Mouse (Mus musculus) kidney, embryonic 14.5 days (tissue): ENCODE data around the gene Cul7. TPM values are rescaled to one million over a fixed set of nuclear protein-coding genes. Genes with fewer than 3 reads are reported as not detected.

Source experiments
- ATAC-seq: fragments of 200-750 bp; cut with Nextera tagmentation; 2 replicates; pipeline ENCODE4 v1.8.0; 2017; ENCODE audit warnings: moderate number of reproducible peaks, mild to moderate bottlenecking, moderate TSS enrichment, moderate library complexity; ENCODE audit not compliant: low FRiP score, low TSS enrichment
- H3K27ac ChIP-seq: fragments of 300-500 bp; sonication (generic); 2 replicates; pipeline ENCODE4 v1.5.1; 2014; ENCODE audit warnings: low read depth, mild to moderate bottlenecking, low read length, moderate library complexity, mixed read lengths
- H3K27me3 ChIP-seq: fragments of 300-500 bp; sonication (generic); 2 replicates; pipeline ENCODE4 v1.6.1; 2014; ENCODE audit warnings: mild to moderate bottlenecking, low read length; ENCODE audit not compliant: control insufficient read depth, insufficient read depth
- H3K36me3 ChIP-seq: fragments of 300-500 bp; sonication (generic); 2 replicates; pipeline ENCODE4 v1.6.1; 2014; ENCODE audit warnings: low read length, mixed read lengths; ENCODE audit not compliant: control insufficient read depth, insufficient read depth
- H3K4me1 ChIP-seq: fragments of 300-500 bp; sonication (generic); 2 replicates; pipeline ENCODE4 v1.6.1; 2014; ENCODE audit warnings: low read length, mixed read lengths; ENCODE audit not compliant: control insufficient read depth, insufficient read depth
- H3K4me2 ChIP-seq: fragments of 300-500 bp; sonication (generic); replicated peaks from 2 replicates; pipeline ENCODE4 v1.6.1; 2014; ENCODE audit warnings: low read depth, mild to moderate bottlenecking, low read length
- H3K4me3 ChIP-seq: fragments of 300-500 bp; sonication (generic); 2 replicates; pipeline ENCODE4 v1.5.1; 2014; ENCODE audit warnings: mild to moderate bottlenecking, low read length
- H3K9ac ChIP-seq: fragments of 300-500 bp; sonication (generic); 2 replicates; pipeline ENCODE4 v1.6.1; 2014; ENCODE audit warnings: low read depth, mild to moderate bottlenecking, low read length, moderate library complexity
- H3K9me3 ChIP-seq: fragments of 300-500 bp; sonication (generic); 2 replicates; pipeline ENCODE4 v1.6.1; 2016; ENCODE audit warnings: low read length; ENCODE audit not compliant: control insufficient read depth
- WGBS: fragments of 180-500 bp; shearing (Covaris S2); extraction: QIAGEN DNeasy Blood & Tissue Kit; methylation state at CpG from one replicate; pipeline ENCODE4 v1.1.7; 2014; 5-methylcytosine and 5-hydroxymethylcytosine counted together
- polyA plus RNA-seq: library from polyadenylated mRNA; unstranded; fragments of >200 nt; fragmentation: Nextera tagmentation; extraction: Ambion mirVana; gene quantifications from 2 replicates; pipeline ENCODE4 v1.2.1, GENCODE M21; 2014

Gene Cul7
- polyA plus RNA-seq, 1 experiment from 2014 or later, result 42.6 TPM

DNA sequence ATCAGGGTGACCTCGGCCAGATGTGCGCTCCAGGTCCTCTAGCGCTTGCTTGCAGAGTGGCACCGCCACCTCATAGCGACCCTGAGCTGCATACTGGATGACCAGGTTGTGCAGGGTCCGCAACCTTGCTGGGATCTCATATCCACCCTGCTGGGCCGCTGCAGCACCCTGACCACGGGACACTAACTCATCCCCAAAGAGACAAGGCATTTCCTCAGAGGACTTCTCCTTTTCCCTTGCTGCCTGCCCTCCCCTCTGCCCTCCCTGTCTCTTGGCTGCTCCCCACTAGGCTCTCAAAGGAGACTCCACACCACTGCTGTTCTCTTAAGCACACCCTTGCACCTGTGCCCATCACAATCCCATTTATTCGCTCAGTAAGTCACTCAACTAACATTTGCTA is 10.2 kb upstream of the Cul7 start:
- no peak overlapping the region for H3K4me3 ChIP-seq
- ATAC-seq, result no peak
- peaks cover 27% of the 10 kb centered on the region for H3K36me3 ChIP-seq
- no peak overlapping the region for H3K4me2 ChIP-seq
- no peak overlapping the region for H3K27ac ChIP-seq
- H3K27me3 ChIP-seq, result no peaks in the 10 kb centered on the region
- WGBS, result 55% methylated on average over 9 of the region's 9 CpGs
- H3K9me3 ChIP-seq, result no peaks in the 10 kb centered on the region
- H3K4me1 ChIP-seq, result peaks cover 14% of the 10 kb centered on the region
- no peak overlapping the region for H3K9ac ChIP-seq

DNA sequence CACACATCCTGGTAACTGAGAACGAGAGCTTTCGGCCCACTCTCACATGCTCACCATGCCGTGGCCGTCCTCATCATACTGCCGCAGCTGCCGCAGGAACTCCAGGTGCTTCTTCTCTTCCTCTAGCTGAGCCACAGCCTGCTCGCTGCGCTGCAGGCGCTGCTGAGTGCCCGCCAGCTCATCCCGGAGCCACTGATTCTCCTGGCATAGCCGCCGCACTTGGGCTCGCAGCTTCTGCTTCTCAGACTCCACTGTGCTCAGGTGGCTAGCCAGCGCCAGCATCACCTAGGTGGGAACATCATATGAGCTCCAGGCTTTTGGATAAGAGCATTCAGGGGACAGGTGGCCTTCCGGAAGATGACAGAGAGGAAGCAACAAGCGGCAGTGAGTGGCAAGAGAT is 8.1 kb upstream of the Cul7 start:
- Histone ChIP-seq H3K9me3 (no peaks in the 10 kb centered on the region), H3K9ac (no peak overlapping the region), H3K4me2 (no peak overlapping the region), H3K4me3 (no peak overlapping the region), H3K36me3 (peaks cover 20% of the 10 kb centered on the region; the same call in 1 of the 2 replicates), H3K27ac (no peak overlapping the region), H3K27me3 (no peaks in the 10 kb centered on the region), H3K4me1 (peaks cover 21% of the 10 kb centered on the region)
- no peak for ATAC-seq
- 95% methylated on average over 17 of the region's 17 CpGs for WGBS

DNA sequence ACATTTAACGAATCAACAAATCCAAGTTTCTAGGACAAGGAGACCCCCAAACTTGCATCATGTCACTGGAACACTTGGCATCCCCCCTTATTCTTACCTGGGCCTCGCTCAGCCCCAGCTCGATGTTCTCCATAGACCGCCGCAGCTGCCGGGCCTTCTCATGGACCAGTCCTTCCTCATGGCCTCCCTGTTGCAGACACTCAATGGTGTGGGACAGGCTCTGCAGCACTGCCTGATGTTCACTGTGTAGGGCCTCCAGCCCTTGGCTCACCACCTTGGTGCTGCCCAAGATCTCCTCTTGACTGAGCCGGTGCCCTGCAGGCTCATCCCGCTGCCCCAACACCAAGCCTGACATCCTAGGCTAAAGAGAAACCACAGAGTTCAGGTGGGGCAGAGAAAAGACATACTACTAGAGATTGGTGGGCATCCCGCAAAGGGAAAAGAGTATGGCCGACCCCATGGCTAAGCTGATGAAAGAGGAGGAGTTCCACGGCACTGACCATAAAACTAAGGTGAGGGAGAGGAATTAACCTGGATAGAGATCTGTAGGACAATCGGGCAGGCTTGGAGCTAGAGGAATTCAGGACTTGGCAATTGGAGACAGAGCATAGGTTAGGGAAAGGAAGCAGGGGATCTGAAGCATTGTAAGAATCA is 5.9 kb upstream of the Cul7 start:
- H3K27ac ChIP-seq, result 0 out of 2 replicates have a peak overlapping the region, but pooled peaks have one; percentile 76
- H3K27me3 ChIP-seq, result no peaks in the 10 kb centered on the region
- peak overlapping the region; percentile 81; the same call in 1 of the 2 replicates for H3K9ac ChIP-seq
- no peaks in the 10 kb centered on the region for H3K9me3 ChIP-seq
- no peak for ATAC-seq
- H3K4me3 ChIP-seq, result peak overlapping the region; percentile 75
- H3K36me3 ChIP-seq, result peaks cover 30% of the 10 kb centered on the region; the same call in 1 of the 2 replicates
- H3K4me2 ChIP-seq, result peak overlapping the region; percentile 95
- WGBS, result 82% methylated on average over 12 of the region's 12 CpGs
- H3K4me1 ChIP-seq, result peaks cover 21% of the 10 kb centered on the region

DNA sequence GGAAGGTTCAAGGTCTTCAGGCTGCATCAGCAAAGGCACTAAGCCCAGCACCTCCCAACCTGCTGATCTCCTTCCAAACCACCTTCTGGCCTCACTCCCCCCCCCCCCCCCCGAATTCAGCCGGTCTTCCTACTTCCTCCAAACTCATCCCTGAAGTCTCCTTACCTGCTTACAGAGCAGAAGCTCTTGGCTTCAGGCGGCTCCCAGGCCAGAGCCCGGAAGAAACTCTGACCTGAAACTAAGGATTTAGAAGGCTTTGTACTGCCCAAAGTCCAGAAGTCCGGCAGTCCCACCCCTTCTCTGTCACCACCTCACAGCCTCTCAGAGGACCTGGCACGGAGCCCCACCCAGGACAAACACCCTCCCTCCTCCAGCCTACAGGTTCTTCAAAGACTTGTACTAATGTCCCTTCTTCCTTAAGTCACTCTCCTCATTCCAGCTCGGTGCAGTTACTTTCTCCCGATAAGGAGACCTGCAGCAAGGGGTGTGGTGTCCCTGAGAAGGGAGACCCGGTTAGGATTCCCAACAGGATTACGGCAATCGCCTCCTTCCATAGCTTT is 5.1 kb upstream of the Cul7 start:
- Histone ChIP-seq H3K27me3 (no peaks in the 10 kb centered on the region), H3K4me1 (peaks cover 19% of the 10 kb centered on the region), H3K4me3 (peak overlapping the region; percentile 75), H3K36me3 (peaks cover 29% of the 10 kb centered on the region; the same call in 1 of the 2 replicates), H3K27ac (peak overlapping the region; percentile 76), H3K9me3 (no peaks in the 10 kb centered on the region), H3K9ac (peak overlapping the region; percentile 81), H3K4me2 (peak overlapping the region; percentile 95)
- ATAC-seq, result no peak
- 7% methylated on average over 11 of the region's 11 CpGs for WGBS

DNA sequence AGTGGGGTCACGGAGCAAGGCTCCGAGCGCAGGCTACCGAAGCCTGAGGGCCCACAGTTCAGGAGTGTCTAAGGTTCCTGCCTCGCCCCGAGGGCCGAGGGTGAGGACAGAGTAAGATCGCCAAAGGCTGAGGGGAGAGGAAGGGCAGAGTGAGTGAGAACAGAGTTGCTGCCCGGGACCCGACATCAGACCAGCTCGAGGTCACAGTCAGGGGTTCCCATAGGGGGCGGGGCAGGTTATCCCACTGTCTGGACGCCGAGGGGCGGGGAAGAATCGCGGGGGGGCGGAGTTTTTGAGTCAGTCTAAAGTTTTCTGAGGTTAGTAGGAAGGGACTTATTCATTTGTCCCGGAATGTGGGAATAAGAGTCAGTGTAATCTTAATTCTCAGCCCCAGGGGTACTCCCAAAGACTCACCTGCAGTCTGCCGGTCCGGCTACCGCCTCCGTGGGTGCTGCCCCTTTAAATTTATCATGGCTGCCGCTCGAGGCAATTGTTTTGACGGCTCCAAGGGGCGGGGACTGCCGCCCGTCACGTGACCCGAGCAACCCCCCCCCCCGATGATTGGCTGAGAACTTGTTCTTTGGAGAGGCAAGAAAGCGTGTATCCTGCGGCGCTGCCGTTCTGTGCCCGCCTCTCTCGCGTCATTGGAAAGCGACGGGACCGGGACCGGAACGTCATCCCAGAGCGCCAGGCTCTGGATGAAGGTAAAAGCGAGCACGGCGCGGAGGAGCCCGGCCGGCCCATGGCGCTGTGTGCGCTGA is 4.4 kb upstream of the Cul7 start, which contains the start of the genes Klc4 and Mrpl2:
Gene Klc4, minus strand, starts transcription at position 462 of the 761 bp plus-strand sequence.
Gene Mrpl2, plus strand, starts transcription at position 669 of the 761 bp plus-strand sequence.
- H3K9me3 ChIP-seq, result no peaks in the 10 kb centered on the region
- peak; percentile 69 for ATAC-seq
- peak within 1 kb of the TSS; percentile 75 for H3K4me3 ChIP-seq
- H3K27me3 ChIP-seq, result no peaks in the 10 kb centered on the region
- H3K36me3 ChIP-seq, result peaks cover 23% of the 10 kb centered on the region; the same call in 1 of the 2 replicates
- peak within 1 kb of the TSS; percentile 95 for H3K4me2 ChIP-seq
- 1% methylated on average over 53 of the region's 53 CpGs for WGBS
- peaks cover 19% of the 10 kb centered on the region for H3K4me1 ChIP-seq
- peak within 1 kb of the TSS; percentile 81 for H3K9ac ChIP-seq
- H3K27ac ChIP-seq, result peak within 1 kb of the TSS; percentile 76

DNA sequence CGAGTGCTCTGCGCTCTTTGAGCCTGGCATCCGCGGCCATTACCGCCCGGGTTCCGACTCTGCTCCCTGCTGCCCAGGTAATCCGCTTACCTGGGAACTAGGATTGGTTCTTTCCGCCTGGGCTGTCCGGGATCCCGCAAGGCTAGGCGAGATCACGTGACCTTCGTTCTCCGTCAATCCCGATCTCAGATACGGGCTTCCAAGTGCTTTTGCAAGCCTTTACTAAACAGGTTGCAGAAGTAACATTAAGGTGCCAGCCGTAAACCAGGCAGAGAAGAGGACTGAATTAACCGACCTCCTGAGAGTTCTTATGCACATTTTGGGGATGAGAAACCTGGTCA is 3.8 kb upstream of the Cul7 start:
- Histone ChIP-seq H3K4me3 (peak overlapping the region; percentile 75), H3K27me3 (no peaks in the 10 kb centered on the region), H3K9me3 (no peaks in the 10 kb centered on the region), H3K27ac (peak overlapping the region; percentile 70; the same call in 1 of the 2 replicates), H3K9ac (peak overlapping the region; percentile 81), H3K4me2 (peak overlapping the region; percentile 89), H3K4me1 (peaks cover 23% of the 10 kb centered on the region), H3K36me3 (peaks cover 19% of the 10 kb centered on the region; the same call in 1 of the 2 replicates)
- under 1% methylated on average over 19 of the region's 19 CpGs for WGBS
- no peak; the same call in 1 of the 2 replicates for ATAC-seq

DNA sequence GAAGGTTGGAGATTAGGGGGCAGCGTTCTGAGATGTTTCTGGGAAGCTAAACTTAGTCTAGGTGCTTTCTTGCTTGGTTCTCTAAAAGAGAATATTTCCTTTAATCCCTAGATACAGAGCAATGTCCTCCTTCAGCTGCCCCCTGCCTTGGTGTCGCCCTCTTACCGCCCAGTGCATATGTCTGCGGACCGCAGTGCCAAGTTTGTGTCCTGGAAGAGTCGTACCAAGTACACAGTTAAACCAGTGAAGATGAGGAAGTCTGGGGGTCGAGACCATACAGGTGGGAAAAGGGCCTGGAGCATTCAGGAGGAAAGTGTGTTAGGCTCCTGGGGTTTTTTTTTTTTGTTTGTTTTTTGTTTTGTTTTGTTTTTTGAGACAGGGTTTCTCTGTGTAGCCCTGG is 2.9 kb upstream of the Cul7 start:
- no peak overlapping the region for H3K9ac ChIP-seq
- 97% methylated on average over 7 of the region's 7 CpGs for WGBS
- H3K27ac ChIP-seq, result no peak overlapping the region
- H3K4me3 ChIP-seq, result peak overlapping the region; percentile 75; the same call in 1 of the 2 replicates
- no peaks in the 10 kb centered on the region for H3K9me3 ChIP-seq
- ATAC-seq, result no peak
- peak overlapping the region; percentile 89; the same call in 1 of the 2 replicates for H3K4me2 ChIP-seq
- H3K27me3 ChIP-seq, result no peaks in the 10 kb centered on the region
- H3K36me3 ChIP-seq, result peaks cover 15% of the 10 kb centered on the region; the same call in 1 of the 2 replicates
- H3K4me1 ChIP-seq, result peaks cover 33% of the 10 kb centered on the region

DNA sequence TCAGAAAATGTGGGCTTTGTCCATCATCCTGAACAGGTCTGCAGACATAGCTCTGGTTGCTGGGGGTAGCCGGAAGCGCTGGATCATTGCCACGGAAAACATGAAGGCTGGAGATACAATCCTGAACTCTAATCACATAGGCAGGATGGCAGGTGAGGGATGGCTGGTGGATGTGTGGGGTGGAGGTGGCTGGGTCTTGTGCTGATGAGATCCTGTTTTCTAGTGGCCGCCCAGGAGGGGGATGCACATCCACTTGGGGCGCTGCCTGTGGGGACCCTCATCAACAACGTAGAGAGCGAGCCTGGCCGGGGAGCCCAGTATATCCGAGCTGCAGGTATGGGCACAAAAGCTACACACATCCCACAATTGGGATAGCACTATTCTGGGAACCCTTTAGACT is 1.7 kb upstream of the Cul7 start:
- Histone ChIP-seq H3K4me1 (peaks cover 37% of the 10 kb centered on the region), H3K9ac (no peak overlapping the region), H3K9me3 (no peaks in the 10 kb centered on the region), H3K4me2 (no peak overlapping the region), H3K27me3 (no peaks in the 10 kb centered on the region), H3K36me3 (peaks cover 27% of the 10 kb centered on the region), H3K4me3 (no peak overlapping the region; the same call in 1 of the 2 replicates), H3K27ac (no peak overlapping the region)
- ATAC-seq, result no peak
- 94% methylated on average over 9 of the region's 9 CpGs for WGBS
